Mouse (Mus musculus): ENCODE data around the gene Prdm1.

DNA sequence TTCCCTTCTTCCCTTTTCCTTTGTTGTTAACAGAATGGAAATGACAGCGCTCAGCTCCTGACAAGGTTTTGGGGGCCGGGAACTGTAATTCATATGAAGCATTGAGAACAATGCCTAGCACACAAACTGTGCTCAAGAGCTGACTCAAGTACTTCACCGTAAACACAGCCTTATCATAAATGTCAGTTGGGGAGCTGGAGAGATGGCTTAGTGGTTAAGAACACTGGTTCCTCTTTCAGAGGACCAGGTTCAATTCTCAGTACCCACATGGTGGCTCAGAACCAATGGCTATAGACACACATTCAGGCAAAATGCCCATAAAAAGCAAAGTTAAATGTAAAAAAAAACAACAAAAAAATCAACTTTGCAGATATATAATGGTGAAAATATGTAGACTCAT is 52.9 kb downstream of the Prdm1 start:
- TF ChIP-seq POLR2A (IDR thresholded peaks at IDR 0.05; ENCODE audit: extremely low read depth, insufficient read depth, low read length) (no peak), CTCF (IDR thresholded peaks at IDR 0.05; ENCODE audit: low read depth, low read length) (no peak)

Data from liver, adult 2 months (tissue).